Mouse (Mus musculus) ES-Bruce4 (cell line): ENCODE measurements around the gene Pom121l2. TPM values are rescaled to one million over a fixed set of nuclear protein-coding genes. Genes with fewer than 3 reads are reported as not detected.
"Not testable (repeated sequence)": the region's sequence is repeated elsewhere in the genome, so short reads cannot be mapped to it uniquely, and the experiment has no call there.

Experiments
- H3K27ac ChIP-seq: 2 replicates; pipeline ENCODE4 v1.5.1; 2012; ENCODE audit warnings: low read length, inconsistent platforms; ENCODE audit not compliant: insufficient read depth
- H3K27me3 ChIP-seq: 2 replicates; pipeline ENCODE4 v1.6.1; 2012; ENCODE audit warnings: mild to moderate bottlenecking, low read length, inconsistent platforms; ENCODE audit not compliant: control insufficient read depth, poor library complexity, insufficient read depth, severe bottlenecking
- H3K36me3 ChIP-seq: 2 replicates; pipeline ENCODE4 v1.6.1; 2012; ENCODE audit warnings: inconsistent platforms, mild to moderate bottlenecking, low read length, moderate library complexity; ENCODE audit not compliant: control insufficient read depth, poor library complexity, insufficient read depth, severe bottlenecking
- H3K4me1 ChIP-seq: one replicate; pipeline ENCODE4 v1.8.1; 2011; ENCODE audit warnings: low read length; ENCODE audit not compliant: control insufficient read depth, insufficient read depth
- H3K4me3 ChIP-seq: 2 replicates; pipeline ENCODE4 v1.5.1; 2011; ENCODE audit warnings: low read depth, mild to moderate bottlenecking, low read length
- H3K9ac ChIP-seq: 2 replicates; pipeline ENCODE4 v1.6.1; 2012; ENCODE audit warnings: low read depth, mild to moderate bottlenecking, inconsistent platforms; ENCODE audit not compliant: poor library complexity, severe bottlenecking
- H3K9me3 ChIP-seq: replicated peaks from 2 replicates; pipeline ENCODE4 v1.6.1; 2012; ENCODE audit warnings: mild to moderate bottlenecking, low read length, inconsistent platforms; ENCODE audit not compliant: control insufficient read depth, poor library complexity, insufficient read depth, severe bottlenecking
- CTCF ChIP-seq: IDR thresholded peaks from one replicate; pipeline ENCODE4 v1.8.1; 2011; ENCODE audit warnings: low read depth, low read length
- EP300 ChIP-seq: IDR thresholded peaks from 2 replicates; pipeline ENCODE4 v1.6.1; 2011; ENCODE audit warnings: low read depth, low read length; ENCODE audit not compliant: insufficient read depth
- POLR2A ChIP-seq: IDR thresholded peaks from one replicate; pipeline ENCODE4 v1.8.1; 2011; ENCODE audit warnings: low read length; ENCODE audit not compliant: insufficient read depth
- polyA plus RNA-seq: library from polyadenylated mRNA; stranded (reverse); fragments of >200 nt; gene quantifications from 2 replicates; pipeline ENCODE4 v1.2.4, GENCODE M21; 2011; ENCODE audit warnings: low read depth; ENCODE audit not compliant: missing spikeins, insufficient read depth, insufficient read length

The Pom121l2 gene
- polyA plus RNA-seq, 1 experiment, result not detected

DNA sequence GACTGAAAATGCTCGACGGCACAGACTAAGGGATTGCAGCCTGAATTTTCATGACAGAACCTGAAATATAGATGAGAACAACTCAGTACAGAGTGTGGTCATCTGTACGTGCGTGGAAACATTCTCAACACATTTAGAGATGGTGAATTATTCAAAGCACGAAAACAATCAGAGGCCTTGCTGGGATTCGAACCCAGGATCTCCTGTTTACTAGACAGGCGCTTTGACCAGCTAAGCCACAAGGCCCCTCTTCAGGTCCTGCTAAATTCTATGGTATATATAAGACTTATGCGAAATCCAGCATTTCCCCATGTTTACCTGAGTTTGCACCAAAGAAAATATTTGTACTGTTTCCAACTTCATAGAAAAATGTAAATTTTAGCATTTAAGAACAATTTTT lies 48.9 kb downstream of the Pom121l2 start:
- Histone ChIP-seq H3K36me3 (no peaks in the 10 kb centered on the region), H3K9ac (peak overlapping the region; percentile 41; the same call in 1 of the 2 replicates), H3K27ac (no peak overlapping the region), H3K4me3 (no peak overlapping the region), H3K4me1 (no peaks in the 10 kb centered on the region), H3K9me3 (no peaks in the 10 kb centered on the region), H3K27me3 (no peaks in the 10 kb centered on the region)
- TF ChIP-seq CTCF (no peak), EP300 (no peak), POLR2A (no peak)

- no peaks in the 10 kb centered on the region for H3K27me3 ChIP-seq
- H3K9me3 ChIP-seq, result no peaks in the 10 kb centered on the region
- H3K36me3 ChIP-seq, result no peaks in the 10 kb centered on the region
- no peak for TF ChIP-seq EP300
- no peak for TF ChIP-seq POLR2A
- no peak for TF ChIP-seq CTCF
- H3K27ac ChIP-seq, result no peak overlapping the region
- no peak overlapping the region for H3K9ac ChIP-seq
- no peaks in the 10 kb centered on the region for H3K4me1 ChIP-seq
- no peak overlapping the region for H3K4me3 ChIP-seq
Measured at GRCm38 (mm10) chr13:22030493-22030892, 49.5 kb downstream of the Pom121l2 start.

DNA sequence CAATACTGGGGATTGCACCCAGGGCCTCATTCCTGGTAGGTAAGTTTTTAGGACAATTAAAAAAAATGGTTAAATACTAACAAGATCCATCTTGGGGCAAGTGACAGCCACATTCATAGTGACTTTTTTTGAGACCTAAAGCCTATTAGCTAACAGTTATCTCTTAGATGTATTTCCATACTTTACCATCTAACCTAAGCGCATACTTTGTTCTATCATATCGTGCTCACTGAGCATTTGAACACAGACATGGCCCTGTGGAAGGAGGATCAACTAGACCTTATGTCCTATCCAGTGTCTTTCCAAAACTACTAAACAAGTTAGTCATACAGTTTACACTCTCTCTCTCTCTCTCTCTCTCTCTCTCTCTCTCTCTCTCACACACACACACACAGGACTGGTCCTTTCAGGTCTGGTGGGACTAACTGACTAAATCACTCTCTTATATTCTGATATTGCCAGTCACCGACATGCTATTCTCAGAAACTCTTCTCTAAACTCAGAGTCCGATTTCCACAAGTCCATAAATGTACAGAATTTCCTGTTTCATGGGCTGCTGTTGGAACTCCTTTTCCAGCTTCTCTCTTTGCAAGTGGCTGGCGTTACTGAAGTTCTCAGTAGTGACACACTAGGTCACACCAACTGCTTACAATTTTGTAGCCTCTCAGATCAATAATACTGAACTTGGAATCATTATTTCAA lies 52.9 kb downstream of the Pom121l2 start:
- H3K27me3 ChIP-seq, result no peaks in the 10 kb centered on the region
- peak overlapping the region; percentile 28; the same call in 1 of the 2 replicates for H3K27ac ChIP-seq
- no peaks in the 10 kb centered on the region for H3K36me3 ChIP-seq
- no peak overlapping the region for H3K4me3 ChIP-seq
- H3K9me3 ChIP-seq, result no peaks in the 10 kb centered on the region
- no peaks in the 10 kb centered on the region for H3K4me1 ChIP-seq
- H3K9ac ChIP-seq, result peak overlapping the region; percentile 99
- TF ChIP-seq CTCF, result no peak
- TF ChIP-seq EP300, result no peak
- TF ChIP-seq POLR2A, result no peak

DNA sequence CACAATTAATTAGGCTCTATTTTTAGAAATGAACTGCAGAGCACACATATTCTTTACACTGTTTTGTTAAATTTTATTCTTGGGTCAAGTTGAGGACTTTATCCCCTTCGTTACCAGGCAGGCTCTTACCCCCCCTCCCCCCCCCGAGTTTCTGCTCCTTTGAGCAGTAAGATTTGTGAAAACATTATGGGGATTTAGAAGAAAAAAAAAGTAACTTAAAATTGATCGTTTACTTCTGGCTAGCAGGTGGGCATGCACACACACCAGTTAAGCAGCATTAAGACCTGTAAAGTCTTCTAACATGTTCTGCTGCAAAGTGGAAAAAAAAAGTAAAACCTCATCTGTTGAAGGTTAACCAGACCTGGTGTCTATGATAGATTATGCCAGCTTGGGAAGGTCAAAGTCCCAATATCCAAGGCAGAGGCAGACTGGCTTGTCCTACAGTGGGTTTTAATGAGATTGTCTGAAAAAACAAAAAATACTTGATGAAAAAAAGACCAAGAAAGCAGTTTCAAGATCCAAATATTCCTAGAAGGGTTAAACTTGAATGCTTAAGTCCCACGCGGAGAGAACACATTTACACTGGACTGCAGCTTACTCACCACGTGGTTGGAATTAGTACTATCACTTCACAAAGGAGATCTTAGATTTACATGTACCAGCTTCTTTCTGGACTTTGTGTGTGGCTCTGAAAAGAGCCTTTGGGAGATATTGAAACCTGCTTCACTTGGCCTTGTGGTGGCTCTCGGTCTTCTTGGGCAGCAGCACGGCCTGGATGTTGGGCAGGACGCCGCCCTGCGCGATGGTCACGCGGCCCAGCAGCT lies 53.7 kb downstream of the Pom121l2 start:
- TF ChIP-seq EP300, result no peak
- TF ChIP-seq CTCF, result no peak
- no peak for TF ChIP-seq POLR2A
- Histone ChIP-seq H3K9ac (peak overlapping the region; percentile 99), H3K9me3 (no peaks in the 10 kb centered on the region), H3K27me3 (no peaks in the 10 kb centered on the region), H3K36me3 (no peaks in the 10 kb centered on the region), H3K4me3 (peak overlapping the region; percentile 80), H3K27ac (peak overlapping the region; percentile 95), H3K4me1 (no peaks in the 10 kb centered on the region)

DNA sequence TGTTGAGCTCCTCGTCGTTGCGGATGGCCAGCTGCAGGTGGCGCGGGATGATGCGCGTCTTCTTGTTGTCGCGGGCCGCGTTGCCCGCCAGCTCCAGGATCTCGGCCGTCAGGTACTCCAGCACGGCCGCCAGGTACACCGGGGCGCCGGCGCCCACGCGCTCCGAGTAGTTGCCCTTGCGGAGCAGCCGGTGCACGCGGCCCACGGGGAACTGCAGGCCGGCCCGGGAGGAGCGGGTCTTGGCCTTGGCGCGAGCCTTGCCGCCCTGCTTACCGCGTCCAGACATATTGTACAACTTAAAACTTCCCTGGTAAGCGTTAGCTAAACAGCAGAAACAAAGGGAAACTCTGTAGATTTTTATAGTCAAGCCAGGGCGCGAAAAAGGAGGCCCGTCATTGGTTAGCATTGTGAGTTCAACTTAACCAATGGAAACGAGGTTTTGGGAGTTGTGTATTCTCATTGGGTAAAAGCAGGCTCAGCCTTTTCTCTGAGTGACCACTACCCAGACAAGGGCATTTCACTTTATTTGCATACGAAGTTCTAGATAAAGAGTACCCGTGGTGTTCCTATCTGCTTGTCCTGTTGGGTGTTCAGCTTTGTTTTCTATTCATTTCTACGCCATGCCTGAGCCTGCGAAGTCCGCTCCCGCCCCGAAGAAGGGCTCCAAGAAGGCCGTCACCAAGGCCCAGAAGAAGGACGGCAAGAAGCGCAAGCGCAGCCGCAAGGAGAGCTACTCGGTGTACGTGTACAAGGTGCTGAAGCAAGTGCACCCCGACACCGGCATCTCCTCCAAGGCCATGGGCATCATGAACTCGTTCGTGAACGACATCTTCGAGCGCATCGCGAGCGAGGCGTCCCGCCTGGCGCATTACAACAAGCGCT lies 54.5 kb downstream of the Pom121l2 start, which contains the start of the genes Hist1h2ah and Hist1h2bk:
TSS of gene Hist1h2ah (minus strand) at position 302 of the 882 bp plus-strand sequence.
TSS of gene Hist1h2bk (plus strand) at position 604 of the 882 bp plus-strand sequence.
- peak within 1 kb of the TSS; percentile 99 for H3K9ac ChIP-seq
- peak within 1 kb of the TSS; percentile 98 for H3K27ac ChIP-seq
- H3K9me3 ChIP-seq, H3K36me3 ChIP-seq, H3K4me1 ChIP-seq, H3K27me3 ChIP-seq: not testable (repeated sequence)
- H3K4me3 ChIP-seq, result peak within 1 kb of the TSS; percentile 80
- peak; percentile 36 for TF ChIP-seq POLR2A
